Mouse (Mus musculus) cerebellum, adult 2 months (tissue): Measurements from ENCODE around the gene Epha3.

Experiments
- CTCF ChIP-seq: fragments of 200-500 bp; IDR thresholded peaks from 2 replicates; pipeline ENCODE4 v1.5.1; 2011; ENCODE audit warnings: low read depth, mild to moderate bottlenecking, control low read depth, low read length, moderate library complexity, borderline replicate concordance; ENCODE audit not compliant: insufficient read depth
- POLR2A ChIP-seq: fragments of 200-500 bp; IDR thresholded peaks from 2 replicates; pipeline ENCODE4 v1.6.1; 2011; ENCODE audit warnings: low read length, control low read depth, borderline replicate concordance; ENCODE audit not compliant: insufficient read depth

GRCm38 (mm10) chr16:63642641-63643040 is 221.3 kb downstream of the Epha3 start:
- no peak for TF ChIP-seq CTCF
- no peak for TF ChIP-seq POLR2A
